Comparison of ENCODE assay signal across 12 mouse cellular contexts in the genomic region with DNA sequence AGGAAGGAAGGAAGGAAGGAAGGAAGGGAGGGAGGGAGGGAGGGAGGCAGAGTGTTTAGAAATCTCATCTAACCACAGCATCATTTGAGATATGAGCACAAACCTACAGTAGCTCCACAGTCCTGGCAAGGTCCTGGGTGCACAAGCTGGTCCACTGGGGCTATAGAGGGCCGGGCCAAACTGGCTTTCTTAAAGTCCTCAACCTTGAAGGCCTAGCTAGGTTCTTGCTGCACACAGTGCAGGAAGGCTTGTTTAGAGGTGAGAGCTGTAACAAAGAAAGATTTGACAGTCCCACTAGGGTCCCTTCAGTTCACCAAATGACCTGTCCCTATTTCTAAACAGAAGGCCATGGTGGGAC.
"Had no signal": no experiment of that assay in that cellular context is flagged by ENCODE, and none has a peak within 500 bp of the region (broad histone marks: within the 10 kb centered on the region; RNA-seq: fewer than 3 reads in every experiment).

No protein-coding gene starts in this region.

- ATAC-seq: liver, postnatal 0 days; lung, postnatal 0 days had no signal

- DNase-seq: liver, postnatal 0 days; lung, adult 2 months; thymus, adult 2 months; thymus, postnatal 25 days; thymus, postnatal 4 days had no signal

- H3K9ac ChIP-seq: liver, postnatal 0 days; lung, embryonic 15.5 days; stomach, embryonic 15.5 days had no signal

- H3K27me3 ChIP-seq: lung, embryonic 15.5 days; stomach, embryonic 15.5 days had no signal

- H3K4me3 ChIP-seq: lung, embryonic 15.5 days; megakaryocyte, embryonic 14.5 days; stomach, embryonic 15.5 days had no signal

- H3K4me1 ChIP-seq: lung, embryonic 15.5 days; stomach, embryonic 15.5 days had no signal

- H3K27ac ChIP-seq: lung, embryonic 15.5 days; macrophage; stomach, embryonic 15.5 days; stomach, postnatal 0 days had no signal

- H3K36me3 ChIP-seq: lung, embryonic 15.5 days; stomach, embryonic 15.5 days had no signal

- H3K9me3 ChIP-seq: lung, embryonic 15.5 days; megakaryocyte, embryonic 14.5 days; stomach, embryonic 15.5 days had no signal

- H3K4me2 ChIP-seq: lung, embryonic 15.5 days; midbrain, embryonic 11.5 days; stomach, embryonic 15.5 days had no signal
